Mouse (Mus musculus): ENCODE data around the gene Chrm5.
"Not testable (repeated sequence)": the region's sequence is repeated elsewhere in the genome, so short reads cannot be mapped to it uniquely, and the experiment has no call there.

Chrm5 gene

GRCm38 (mm10) chr2:112491629-112492028 is 11.1 kb upstream of the Chrm5 start:
- ChIA-PET POLR2A (interaction anchor here (0.7 to 2.1 kb wide), 17 partner anchors 9 to 227 kb away, joined by 3 to 11 read pairs (median 5); partner anchors contain the start of genes Emc7 (in 3 of the 4), Emc4 (in 1 of the 4), Katnbl1 (in 1 of the 4) and Slc12a6 (in 1 of the 4)), CTCF (interaction anchor here in 2 of 4 experiments (0.6 to 1.0 kb wide), 4 partner anchors 9 to 1286 kb away, joined by 3 to 5 read pairs (median 3); no protein-coding TSS in a partner anchor)

- POLR2A ChIA-PET: interaction anchor here in 2 of 4 experiments (0.6 to 2.1 kb wide), 7 partner anchors 10 to 143 kb away, joined by 3 to 11 read pairs (median 4); partner anchors contain the start of genes Emc7 (in 2 of the 2) and Katnbl1 (in 1 of the 2)
- CTCF ChIA-PET: interaction anchor here in 1 of 4 experiments (0.7 kb wide), 2 partner anchors 49 to 1287 kb away, joined by 3 read pairs; no protein-coding TSS in a partner anchor
These were observed 10.1 kb upstream of the Chrm5 start for GRCm38 (mm10) chr2:112490483-112491196.

GRCm38 (mm10) chr2:112484886-112485285 is 4.3 kb upstream of the Chrm5 start:
- ChIA-PET CTCF (no interaction called here), POLR2A (interaction anchor here in 2 of 4 experiments (0.8 to 1.3 kb wide), 5 partner anchors 9 to 106 kb away, joined by 3 to 5 read pairs (median 3); partner anchors contain the start of genes Emc7 (in 2 of the 2) and Katnbl1 (in 1 of the 2))

- POLR2A ChIA-PET: interaction anchor here in 2 of 4 experiments (1.2 to 1.4 kb wide), 2 partner anchors 15 to 29 kb away, joined by 3 to 4 read pairs; partner anchors contain the start of gene Emc7 (in 1 of the 2)
- CTCF ChIA-PET: interaction anchor here in 1 of 4 experiments (0.7 kb wide), 1 partner anchor 30 kb away, joined by 3 read pairs; no protein-coding TSS in a partner anchor
These were observed 2.7 kb upstream of the Chrm5 start for GRCm38 (mm10) chr2:112483334-112483651.

- CTCF ChIA-PET: no interaction called here
These were observed 2.2 kb upstream of the Chrm5 start for GRCm38 (mm10) chr2:112482533-112483333.

GRCm38 (mm10) chr2:112481564-112481963 is 995 bp upstream of the Chrm5 start:
- CTCF ChIA-PET: no interaction called here
- POLR2A ChIA-PET: no interaction called here

More at GRCm38 (mm10) chr2:112482533-112483333, 2.2 kb upstream of the Chrm5 start:
- POLR2A ChIA-PET: interaction anchor here in 1 of 4 experiments (1.4 kb wide), 1 partner anchor 28 kb away, joined by 4 read pairs; the partner anchor contains the start of gene Emc7

- POLR2A ChIA-PET: interaction anchor here in 1 of 4 experiments (2.0 kb wide), 1 partner anchor 15 kb away, joined by 5 read pairs; no protein-coding TSS in a partner anchor
- CTCF ChIA-PET: no interaction called here
These were observed 4.0 kb downstream of the Chrm5 start for GRCm38 (mm10) chr2:112476554-112476953.

GRCm38 (mm10) chr2:112474997-112475724 is 5.4 kb downstream of the Chrm5 start:
- ChIA-PET POLR2A (interaction anchor here in 2 of 4 experiments (1.0 to 2.5 kb wide), 3 partner anchors 17 to 107 kb away, joined by 3 to 9 read pairs (median 3); partner anchors contain the start of genes Aven (in 1 of the 2), Emc4 (in 1 of the 2) and Katnbl1 (in 1 of the 2)), CTCF (no interaction called here)

- POLR2A ChIA-PET: no interaction called here
These were observed 8.5 kb downstream of the Chrm5 start for GRCm38 (mm10) chr2:112472076-112472475.

GRCm38 (mm10) chr2:112470961-112471381 is 9.6 kb downstream of the Chrm5 start:
- POLR2A ChIA-PET: interaction anchor here in 1 of 4 experiments (0.7 kb wide), 1 partner anchor 796 kb away, joined by 3 read pairs; no protein-coding TSS in a partner anchor
- CTCF ChIA-PET: interaction anchor here in 1 of 4 experiments (0.7 to 1.9 kb wide), 2 partner anchors 21 to 92 kb away, joined by 3 to 5 read pairs; partner anchors contain the start of gene Katnbl1

More at GRCm38 (mm10) chr2:112472076-112472475, 8.5 kb downstream of the Chrm5 start:
- CTCF ChIA-PET: no interaction called here

GRCm38 (mm10) chr2:112469542-112469941 is 11.0 kb downstream of the Chrm5 start:
- CTCF ChIA-PET: interaction anchor here in 2 of 4 experiments (0.9 to 1.9 kb wide), 2 partner anchors 9 to 90 kb away, joined by 3 to 5 read pairs; partner anchors contain the start of gene Katnbl1 (in 1 of the 2)
- POLR2A ChIA-PET: interaction anchor here in 2 of 4 experiments (1.1 to 1.6 kb wide), 4 partner anchors 15 to 204 kb away, joined by 3 to 6 read pairs (median 4); partner anchors contain the start of gene Emc7 (in 1 of the 2)

- ChIA-PET POLR2A (interaction anchor here in 3 of 4 experiments (0.6 to 2.8 kb wide), 6 partner anchors 69 to 352 kb away, joined by 3 to 8 read pairs (median 4); partner anchors contain the start of genes Emc4 (in 1 of the 3) and Katnbl1 (in 1 of the 3)), CTCF (interaction anchor here in 2 of 4 experiments (0.6 to 0.7 kb wide), 2 partner anchors 9 to 195 kb away, joined by 3 read pairs; no protein-coding TSS in a partner anchor)
These were observed 20.0 kb downstream of the Chrm5 start for GRCm38 (mm10) chr2:112460557-112460956.

GRCm38 (mm10) chr2:112454862-112455564 is 25.6 kb downstream of the Chrm5 start, which contains the start of gene Emc7:
Gene Emc7 (plus strand): TSS chr2:112454997.
- CTCF ChIA-PET: interaction anchor here in 2 of 4 experiments (0.9 to 1.6 kb wide), 2 partner anchors 76 kb away, joined by 6 to 12 read pairs; partner anchors contain the start of gene Katnbl1 (in 2 of the 2)
- POLR2A ChIA-PET: interaction anchor here (0.6 to 3.4 kb wide), 73 partner anchors 8 to 985 kb away, joined by 3 to 50 read pairs (median 5); partner anchors contain the start of genes Emc4 (in 4 of the 4), Katnbl1 (in 3 of the 4), Slc12a6 (in 2 of the 4) and Aven (in 1 of the 4)

- POLR2A ChIA-PET: interaction anchor here (0.6 to 3.4 kb wide), 74 partner anchors 8 to 1379 kb away, joined by 3 to 50 read pairs (median 4); partner anchors contain the start of genes Emc4 (in 4 of the 4), Katnbl1 (in 3 of the 4), Slc12a6 (in 2 of the 4) and Aven (in 1 of the 4)
- CTCF ChIA-PET: interaction anchor here in 3 of 4 experiments (0.6 to 1.6 kb wide), 3 partner anchors 75 to 305 kb away, joined by 3 to 12 read pairs (median 6); partner anchors contain the start of gene Katnbl1 (in 2 of the 3)
These were observed 26.3 kb downstream of the Chrm5 start for GRCm38 (mm10) chr2:112454125-112454861.

GRCm38 (mm10) chr2:112452513-112452912 is 28.1 kb downstream of the Chrm5 start:
- POLR2A ChIA-PET: interaction anchor here in 1 of 4 experiments (0.9 to 3.4 kb wide), 2 partner anchors 67 to 74 kb away, joined by 3 to 23 read pairs; partner anchors contain the start of gene Katnbl1
- CTCF ChIA-PET: not testable (repeated sequence)

Data from embryonic stem cell, embryonic (primary cell).